Mouse (Mus musculus): ENCODE data around the gene U2af1l4.

Gene U2af1l4

GRCm38 (mm10) chr7:30614454-30614853 is 51.4 kb downstream of the U2af1l4 start:
- DNase-seq: no peak
